In genomic region chr17:86615592-86616291, GRCm38 (mm10) we compare ENCODE assay signal across 28 mouse cellular contexts.
A peak's percentile ranks its signal among the peaks of the same experiment; 100 is the strongest.
DNase-seq lines count a peak whose midpoint lies in the region; ATAC-seq and TF ChIP-seq lines count a peak whose summit lies in the region.
"Had no signal": no experiment of that assay in that cellular context is flagged by ENCODE, and none has a peak within 500 bp of the region (broad histone marks: within the 10 kb centered on the region; RNA-seq: fewer than 3 reads in every experiment).

No protein-coding gene starts in this region.

- peak overlapping the region; percentile 28; the same call in 1 of the 2 replicates for H3K4me2 ChIP-seq in intestine, embryonic 15.5 days (replicated peaks)
- H3K4me2 ChIP-seq in intestine, postnatal 0 days (replicated peaks; ENCODE audit: low read depth) = no peak overlapping the region
- H3K4me2 ChIP-seq in liver, postnatal 0 days (ENCODE audit: low read depth, low read length) = peak overlapping the region; percentile 32; the same call in 1 of the 2 replicates
- H3K4me2 ChIP-seq in liver, embryonic 11.5 days = no peak overlapping the region
- H3K4me2 ChIP-seq: embryonic facial prominence, embryonic 13.5 days; embryonic facial prominence, embryonic 15.5 days; forebrain, embryonic 12.5 days had no signal

- no peak overlapping the region for H3K9ac ChIP-seq in intestine, embryonic 15.5 days
- no peak overlapping the region for H3K9ac ChIP-seq in intestine, postnatal 0 days (ENCODE audit: low read depth, low read length)
- no peak overlapping the region for H3K9ac ChIP-seq in liver, postnatal 0 days (replicated peaks)
- no peak overlapping the region for H3K9ac ChIP-seq in liver, embryonic 11.5 days (ENCODE audit: low read depth, low read length)
- H3K9ac ChIP-seq: embryonic facial prominence, embryonic 13.5 days; embryonic facial prominence, embryonic 15.5 days; forebrain, embryonic 12.5 days had no signal

- no peaks in the 10 kb centered on the region for H3K27me3 ChIP-seq in intestine, embryonic 15.5 days (replicated peaks)
- H3K27me3 ChIP-seq in intestine, postnatal 0 days (replicated peaks; ENCODE audit: control insufficient read depth, insufficient read depth, low read length) = no peaks in the 10 kb centered on the region
- H3K27me3 ChIP-seq in liver, postnatal 0 days (ENCODE audit: insufficient read depth, low read length) = no peaks in the 10 kb centered on the region
- H3K27me3 ChIP-seq in liver, embryonic 11.5 days (replicated peaks; ENCODE audit: control insufficient read depth, insufficient read depth, low read length) = no peaks in the 10 kb centered on the region
- H3K27me3 ChIP-seq: CH12.LX; embryonic facial prominence, embryonic 13.5 days; embryonic facial prominence, embryonic 15.5 days; forebrain, embryonic 12.5 days; Patski had no signal

- H3K27ac ChIP-seq in intestine, embryonic 15.5 days = no peak overlapping the region
- H3K27ac ChIP-seq in intestine, postnatal 0 days (ENCODE audit: low read depth, low read length) = no peak overlapping the region
- no peak overlapping the region for H3K27ac ChIP-seq in liver, postnatal 0 days (ENCODE audit: low read depth)
- H3K27ac ChIP-seq in liver, embryonic 11.5 days (ENCODE audit: low read depth, low read length) = no peak overlapping the region
- H3K27ac ChIP-seq: embryonic facial prominence, embryonic 13.5 days; embryonic facial prominence, embryonic 15.5 days; forebrain, embryonic 10.5 days; forebrain, embryonic 12.5 days had no signal

- H3K36me3 ChIP-seq in intestine, embryonic 15.5 days = no peaks in the 10 kb centered on the region
- H3K36me3 ChIP-seq in intestine, postnatal 0 days (ENCODE audit: control insufficient read depth, insufficient read depth) = no peaks in the 10 kb centered on the region
- H3K36me3 ChIP-seq in liver, postnatal 0 days (replicated peaks; ENCODE audit: insufficient read depth, low read length) = no peaks in the 10 kb centered on the region
- H3K36me3 ChIP-seq in liver, embryonic 11.5 days (ENCODE audit: control insufficient read depth, insufficient read depth, low read length) = no peaks in the 10 kb centered on the region
- H3K36me3 ChIP-seq: embryonic facial prominence, embryonic 15.5 days; forebrain, embryonic 10.5 days; forebrain, embryonic 12.5 days; G1E had no signal

- ATAC-seq in intestine, embryonic 15.5 days = peak; percentile 81; the same call in 1 of the 2 replicates
- ATAC-seq in intestine, postnatal 0 days = no peak
- no peak for ATAC-seq in liver, postnatal 0 days
- no peak for ATAC-seq in liver, embryonic 11.5 days (replicated peaks; ENCODE audit: low FRiP score)
- ATAC-seq: CD4-positive, CD25-positive, alpha-beta regulatory T cell, adult 4 months; forebrain, embryonic 14.5 days; forebrain, embryonic 16.5 days; Patski had no signal

- peaks cover 10% of the 10 kb centered on the region; the same call in 1 of the 2 replicates for H3K4me1 ChIP-seq in intestine, embryonic 15.5 days (replicated peaks)
- H3K4me1 ChIP-seq in intestine, postnatal 0 days (replicated peaks; ENCODE audit: control insufficient read depth, insufficient read depth, low read length) = no peaks in the 10 kb centered on the region
- peaks cover 8% of the 10 kb centered on the region; the same call in 1 of the 2 replicates for H3K4me1 ChIP-seq in liver, postnatal 0 days (ENCODE audit: insufficient read depth)
- peaks cover 3% of the 10 kb centered on the region; the same call in 1 of the 2 replicates for H3K4me1 ChIP-seq in liver, embryonic 11.5 days (replicated peaks; ENCODE audit: control insufficient read depth, insufficient read depth, low read length)
- H3K4me1 ChIP-seq: embryonic facial prominence, embryonic 13.5 days; forebrain, embryonic 12.5 days had no signal

- 62% methylated on average over 13 of the region's 13 CpGs for WGBS in intestine, embryonic 15.5 days
- 43% methylated on average over 13 of the region's 13 CpGs for WGBS in intestine, postnatal 0 days
- 65% methylated on average over 13 of the region's 13 CpGs for WGBS in liver, postnatal 0 days (ENCODE audit: insufficient replicate concordance)
- WGBS in liver, embryonic 11.5 days = 78% methylated on average over 13 of the region's 13 CpGs
- WGBS in large intestine, adult 2 months = 37% methylated on average over 13 of the region's 13 CpGs

- no peak overlapping the region for H3K4me3 ChIP-seq in intestine, embryonic 15.5 days (replicated peaks)
- H3K4me3 ChIP-seq in intestine, postnatal 0 days (ENCODE audit: low read depth, low read length) = no peak overlapping the region
- no peak overlapping the region for H3K4me3 ChIP-seq in liver, postnatal 0 days (ENCODE audit: low read depth, low read length)
- no peak overlapping the region for H3K4me3 ChIP-seq in liver, embryonic 11.5 days (ENCODE audit: low read depth, low read length)
- H3K4me3 ChIP-seq: embryonic facial prominence, embryonic 13.5 days; embryonic facial prominence, embryonic 15.5 days; erythroblast, embryonic 14.5 days; forebrain, embryonic 10.5 days; forebrain, embryonic 12.5 days had no signal

- DNase-seq in liver, postnatal 0 days = no peak
- DNase-seq in liver, embryonic 11.5 days (ENCODE audit: low spot score) = no peak
- peak; percentile 85 for DNase-seq in R1 (ENCODE audit: low read depth, low spot score)
- DNase-seq in large intestine, adult 2 months (ENCODE audit: low read depth, low spot score) = peak; percentile 36
- DNase-seq in cerebellum, adult 11-12 months = no peak
- DNase-seq: adrenal gland, adult 8-10 months; adrenal gland, postnatal 14 days; adrenal gland, postnatal 36 days; B cell, adult 2 months; cerebellum, adult 18-20 months; cerebellum, adult 8-10 months; cerebellum, adult 9-11 months; cerebellum, postnatal 14 days; cerebellum, postnatal 36 days; embryo, embryonic 11 days had no signal

- no peaks in the 10 kb centered on the region for H3K9me3 ChIP-seq in intestine, embryonic 15.5 days
- no peaks in the 10 kb centered on the region for H3K9me3 ChIP-seq in intestine, postnatal 0 days (ENCODE audit: control insufficient read depth)
- no peaks in the 10 kb centered on the region for H3K9me3 ChIP-seq in liver, postnatal 0 days (ENCODE audit: low read length)
- H3K9me3 ChIP-seq in liver, embryonic 11.5 days (ENCODE audit: control insufficient read depth, low read length) = no peaks in the 10 kb centered on the region
- H3K9me3 ChIP-seq: embryonic facial prominence, embryonic 13.5 days; embryonic facial prominence, embryonic 15.5 days; forebrain, embryonic 10.5 days; forebrain, embryonic 12.5 days had no signal

- no peak for TF ChIP-seq CTCF in intestine, postnatal 0 days (IDR thresholded peaks at IDR 0.05; ENCODE audit: low read depth)
- no peak for TF ChIP-seq CTCF in liver, postnatal 0 days (IDR thresholded peaks at IDR 0.05; ENCODE audit: low read depth)

- no peak for TF ChIP-seq EP300 in liver, postnatal 0 days (IDR thresholded peaks at IDR 0.05; ENCODE audit: low read depth)

Comparison
In these comparisons a context has a peak if more than half of its experiments do, and no peak if none do; other contexts are left out.
1. H3K4me2 ChIP-seq: peak in intestine, embryonic 15.5 days (single experiment) and liver, postnatal 0 days (single experiment); none in intestine, postnatal 0 days (single experiment) and liver, embryonic 11.5 days (single experiment).
2. DNase-seq: peak in R1 (single experiment) and large intestine, adult 2 months (single experiment); none in liver, postnatal 0 days (single experiment), liver, embryonic 11.5 days (single experiment) and cerebellum, adult 11-12 months (single experiment).